Mouse (Mus musculus): Measurements from ENCODE around the gene Mgea5.

DNA sequence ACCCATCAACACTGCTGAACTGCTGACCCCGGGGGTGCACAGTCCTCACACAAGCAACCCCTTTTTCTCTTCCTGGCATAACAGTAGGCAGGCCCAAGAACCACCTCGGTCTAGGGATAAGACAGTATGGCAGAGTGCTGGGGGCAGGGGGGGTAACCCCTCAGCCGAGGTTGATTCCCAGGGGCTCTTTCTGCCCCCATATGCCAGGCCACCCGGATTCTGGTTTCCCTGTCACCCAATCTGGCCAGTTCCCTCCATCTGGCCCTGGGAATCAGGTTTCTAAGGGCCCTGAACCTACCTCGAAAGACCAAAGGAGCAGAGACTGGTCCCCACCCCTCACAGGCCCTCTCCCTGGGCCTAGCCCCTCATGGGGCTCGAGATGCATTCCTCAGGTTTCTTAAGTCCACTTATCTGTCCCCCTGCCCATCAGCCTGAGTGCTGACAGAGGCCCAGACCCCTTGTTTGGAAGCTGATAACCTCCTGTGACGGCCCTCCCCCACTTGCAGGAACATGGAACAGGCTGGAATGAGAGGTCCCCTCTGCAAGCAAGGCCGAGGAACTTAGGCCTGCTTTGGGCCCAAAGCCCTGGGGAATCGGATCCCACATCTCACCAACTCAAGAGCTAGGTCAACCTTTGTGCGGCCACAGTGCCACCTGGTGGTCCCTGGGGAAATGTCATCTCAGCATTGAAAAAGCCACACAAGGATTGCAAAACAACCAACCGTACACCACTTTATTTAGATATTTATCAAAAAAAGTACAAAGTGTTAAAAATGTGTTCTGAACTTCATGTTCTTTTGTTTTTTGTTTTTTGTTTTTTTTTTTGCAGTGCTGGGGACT lies 36.4 kb downstream of the Mgea5 start:
- peak; percentile 70 for TF ChIP-seq CTCF (IDR thresholded peaks at IDR 0.05; ENCODE audit: control insufficient read depth, insufficient read depth, insufficient read length)
- no peak for TF ChIP-seq MAX (IDR thresholded peaks at IDR 0.05)
- no peak for TF ChIP-seq MYOG (IDR thresholded peaks at IDR 0.05; ENCODE audit: control insufficient read depth, extremely low read depth, insufficient read length)
- no peak for TF ChIP-seq USF1 (IDR thresholded peaks at IDR 0.05; ENCODE audit: low read depth)
- peak; percentile 76 for TF ChIP-seq CEBPB (IDR thresholded peaks at IDR 0.05; ENCODE audit: low read depth)

All from C2C12 (cell line).